Mouse (Mus musculus): ENCODE measurements around the gene Amph. TPM values are rescaled to one million over a fixed set of nuclear protein-coding genes. Genes with fewer than 3 reads are reported as not detected.
A peak's percentile ranks its signal among the peaks of the same experiment; 100 is the strongest.

Gene Amph
- polyA plus RNA-seq, 1 experiment from 2014 or later = 11.5 TPM

DNA sequence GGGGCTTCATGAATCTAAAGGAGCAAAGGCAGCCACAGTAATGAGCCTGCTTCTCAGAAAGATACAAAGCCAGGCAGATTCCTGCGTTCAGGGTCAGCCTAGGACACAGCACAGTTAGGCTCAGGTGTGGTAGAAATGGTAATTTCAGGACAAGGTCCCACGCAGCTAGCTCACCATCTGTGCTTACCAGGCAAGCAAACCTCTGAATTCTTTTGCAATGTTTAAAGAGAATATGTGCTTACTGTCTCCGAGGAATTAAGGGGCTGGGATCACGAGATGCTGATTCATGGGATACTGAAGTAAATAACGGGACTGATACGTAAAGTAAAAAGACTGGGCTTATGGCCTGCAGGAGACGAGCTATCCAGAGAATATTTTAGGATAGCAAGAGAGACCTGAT lies 212.6 kb downstream of the Amph start:
- H3K36me3 ChIP-seq (ENCODE audit: control insufficient read depth, insufficient read depth, low read length) = no peaks in the 10 kb centered on the region
- H3K9ac ChIP-seq (ENCODE audit: low read depth, low read length) = no peak overlapping the region
- 80% methylated on average over 7 of the region's 7 CpGs for WGBS
- H3K4me1 ChIP-seq (replicated peaks; ENCODE audit: control insufficient read depth, insufficient read depth, low read length) = no peaks in the 10 kb centered on the region
- no peak overlapping the region for H3K27ac ChIP-seq (ENCODE audit: low read depth, low read length)
- H3K9me3 ChIP-seq (ENCODE audit: control insufficient read depth, low read length) = no peaks in the 10 kb centered on the region
- H3K27me3 ChIP-seq (ENCODE audit: control insufficient read depth, insufficient read depth, low read length) = no peaks in the 10 kb centered on the region
- DNase-seq (ENCODE audit: low spot score) (no peak), ATAC-seq (ENCODE audit: low FRiP score) (no peak)
- no peak overlapping the region for H3K4me2 ChIP-seq (replicated peaks; ENCODE audit: low read depth, low read length)
- H3K4me3 ChIP-seq (ENCODE audit: low read depth, low read length) = no peak overlapping the region

- Histone ChIP-seq H3K36me3 (ENCODE audit: control insufficient read depth, insufficient read depth, low read length) (no peaks in the 10 kb centered on the region), H3K9ac (ENCODE audit: low read depth, low read length) (no peak overlapping the region), H3K27me3 (ENCODE audit: control insufficient read depth, insufficient read depth, low read length) (no peaks in the 10 kb centered on the region), H3K4me2 (replicated peaks; ENCODE audit: low read depth, low read length) (no peak overlapping the region), H3K4me1 (replicated peaks; ENCODE audit: control insufficient read depth, insufficient read depth, low read length) (no peaks in the 10 kb centered on the region), H3K4me3 (ENCODE audit: low read depth, low read length) (no peak overlapping the region), H3K9me3 (ENCODE audit: control insufficient read depth, low read length) (no peaks in the 10 kb centered on the region), H3K27ac (ENCODE audit: low read depth, low read length) (no peak overlapping the region)
- 76% methylated on average over 7 of the region's 7 CpGs for WGBS
- 0 out of 2 replicates have a peak, but pooled peaks have one; percentile 38 for ATAC-seq (ENCODE audit: low FRiP score)
- DNase-seq (ENCODE audit: low spot score) = no peak
Measured at GRCm38 (mm10) chr13:19161111-19161510, 213.1 kb downstream of the Amph start.

DNA sequence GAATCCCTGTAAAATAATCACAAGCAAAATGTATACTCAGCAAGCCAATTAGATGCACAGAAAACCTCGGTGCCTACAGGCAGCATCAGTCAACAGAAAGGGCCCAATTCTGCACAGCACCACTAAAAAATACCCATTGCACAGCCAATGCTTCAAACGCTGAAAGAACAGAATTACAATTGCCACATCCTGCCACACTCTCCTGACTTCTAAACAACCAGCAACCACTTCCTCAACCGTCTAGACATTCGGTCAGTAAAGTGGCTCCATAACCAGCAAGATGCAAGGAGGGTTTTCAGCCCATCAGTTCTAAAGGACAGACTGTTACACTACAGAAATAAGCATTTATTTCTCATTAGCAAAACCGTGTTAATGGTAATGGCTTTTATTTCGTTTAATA lies 214.1 kb downstream of the Amph start:
- Histone ChIP-seq H3K4me3 (ENCODE audit: low read depth, low read length) (no peak overlapping the region), H3K27ac (ENCODE audit: low read depth, low read length) (no peak overlapping the region), H3K4me1 (replicated peaks; ENCODE audit: control insufficient read depth, insufficient read depth, low read length) (no peaks in the 10 kb centered on the region), H3K4me2 (replicated peaks; ENCODE audit: low read depth, low read length) (no peak overlapping the region), H3K9ac (ENCODE audit: low read depth, low read length) (no peak overlapping the region), H3K27me3 (ENCODE audit: control insufficient read depth, insufficient read depth, low read length) (no peaks in the 10 kb centered on the region), H3K36me3 (ENCODE audit: control insufficient read depth, insufficient read depth, low read length) (no peaks in the 10 kb centered on the region), H3K9me3 (ENCODE audit: control insufficient read depth, low read length) (no peaks in the 10 kb centered on the region)
- DNase-seq (ENCODE audit: low spot score) (no peak), ATAC-seq (ENCODE audit: low FRiP score) (no peak)
- 87% methylated on average over 6 of the region's 6 CpGs for WGBS

DNA sequence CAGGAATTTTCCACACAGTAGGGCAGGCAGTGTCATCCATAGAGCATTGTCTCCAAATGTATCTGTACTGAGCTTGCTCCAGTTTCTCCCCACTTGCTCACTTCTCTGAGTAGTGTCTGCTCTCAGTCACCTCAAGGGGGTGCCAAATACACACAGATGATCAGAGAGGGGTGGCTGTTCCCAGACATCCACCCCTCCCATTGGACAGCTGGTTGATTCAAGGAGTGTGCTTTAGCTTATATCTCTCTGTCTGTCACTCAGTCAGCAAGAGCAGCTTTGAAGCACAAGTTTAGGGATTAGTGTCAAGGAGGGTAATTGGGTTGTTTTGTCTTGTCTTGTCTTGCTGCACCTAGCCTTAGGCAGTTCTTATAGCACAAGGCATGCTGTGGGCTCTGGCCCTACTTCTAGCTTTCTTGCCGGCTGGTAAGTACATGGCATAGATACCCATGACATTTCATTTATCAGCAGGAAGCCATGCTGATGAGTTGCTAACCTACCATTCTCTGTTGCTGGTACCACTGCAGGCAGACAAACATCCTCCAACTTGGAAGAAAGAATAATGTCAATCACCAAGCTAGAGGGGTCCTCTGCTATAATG lies 229.8 kb downstream of the Amph start:
- no peaks in the 10 kb centered on the region for H3K27me3 ChIP-seq (ENCODE audit: control insufficient read depth, insufficient read depth, low read length)
- no peak overlapping the region for H3K27ac ChIP-seq (ENCODE audit: low read depth, low read length)
- no peaks in the 10 kb centered on the region for H3K4me1 ChIP-seq (replicated peaks; ENCODE audit: control insufficient read depth, insufficient read depth, low read length)
- DNase-seq (ENCODE audit: low spot score) = peak; percentile 61
- no peak overlapping the region for H3K9ac ChIP-seq (ENCODE audit: low read depth, low read length)
- peak; percentile 75 for ATAC-seq (ENCODE audit: low FRiP score)
- no peak overlapping the region for H3K4me3 ChIP-seq (ENCODE audit: low read depth, low read length)
- H3K4me2 ChIP-seq (replicated peaks; ENCODE audit: low read depth, low read length) = no peak overlapping the region
- WGBS = 72% methylated on average over 1 of the region's 1 CpGs
- H3K36me3 ChIP-seq (ENCODE audit: control insufficient read depth, insufficient read depth, low read length) = no peaks in the 10 kb centered on the region
- no peaks in the 10 kb centered on the region for H3K9me3 ChIP-seq (ENCODE audit: control insufficient read depth, low read length)

- DNase-seq (ENCODE audit: low spot score) (no peak), ATAC-seq (ENCODE audit: low FRiP score) (no peak)
- Histone ChIP-seq H3K4me3 (ENCODE audit: low read depth, low read length) (no peak overlapping the region), H3K27ac (ENCODE audit: low read depth, low read length) (no peak overlapping the region), H3K9ac (ENCODE audit: low read depth, low read length) (no peak overlapping the region), H3K27me3 (ENCODE audit: control insufficient read depth, insufficient read depth, low read length) (no peaks in the 10 kb centered on the region), H3K4me1 (replicated peaks; ENCODE audit: control insufficient read depth, insufficient read depth, low read length) (no peaks in the 10 kb centered on the region), H3K36me3 (ENCODE audit: control insufficient read depth, insufficient read depth, low read length) (no peaks in the 10 kb centered on the region), H3K9me3 (ENCODE audit: control insufficient read depth, low read length) (no peaks in the 10 kb centered on the region), H3K4me2 (replicated peaks; ENCODE audit: low read depth, low read length) (no peak overlapping the region)
- 92% methylated on average over 5 of the region's 5 CpGs for WGBS
Measured at GRCm38 (mm10) chr13:19178351-19178750, 230.3 kb downstream of the Amph start.

- H3K36me3 ChIP-seq (ENCODE audit: control insufficient read depth, insufficient read depth, low read length) = no peaks in the 10 kb centered on the region
- no peak overlapping the region for H3K27ac ChIP-seq (ENCODE audit: low read depth, low read length)
- no peaks in the 10 kb centered on the region for H3K4me1 ChIP-seq (replicated peaks; ENCODE audit: control insufficient read depth, insufficient read depth, low read length)
- ATAC-seq (ENCODE audit: low FRiP score) = no peak
- DNase-seq (ENCODE audit: low spot score) = no peak
- no peak overlapping the region for H3K4me2 ChIP-seq (replicated peaks; ENCODE audit: low read depth, low read length)
- no peaks in the 10 kb centered on the region for H3K27me3 ChIP-seq (ENCODE audit: control insufficient read depth, insufficient read depth, low read length)
- no peak overlapping the region for H3K9ac ChIP-seq (ENCODE audit: low read depth, low read length)
- no peak overlapping the region for H3K4me3 ChIP-seq (ENCODE audit: low read depth, low read length)
- no peaks in the 10 kb centered on the region for H3K9me3 ChIP-seq (ENCODE audit: control insufficient read depth, low read length)
- 75% methylated on average over 8 of the region's 8 CpGs for WGBS
Measured at GRCm38 (mm10) chr13:19182259-19182658, 234.3 kb downstream of the Amph start.

GRCm38 (mm10) chr13:19190052-19190451 lies 242.0 kb downstream of the Amph start:
- DNase-seq (ENCODE audit: low spot score) (no peak), ATAC-seq (ENCODE audit: low FRiP score) (no peak)
- no peak overlapping the region for H3K27ac ChIP-seq (ENCODE audit: low read depth, low read length)
- H3K4me1 ChIP-seq (replicated peaks; ENCODE audit: control insufficient read depth, insufficient read depth, low read length) = no peaks in the 10 kb centered on the region
- H3K9me3 ChIP-seq (ENCODE audit: control insufficient read depth, low read length) = no peaks in the 10 kb centered on the region
- no peak overlapping the region for H3K4me2 ChIP-seq (replicated peaks; ENCODE audit: low read depth, low read length)
- H3K36me3 ChIP-seq (ENCODE audit: control insufficient read depth, insufficient read depth, low read length) = no peaks in the 10 kb centered on the region
- WGBS = 73% methylated on average over 6 of the region's 6 CpGs
- H3K4me3 ChIP-seq (ENCODE audit: low read depth, low read length) = no peak overlapping the region
- H3K27me3 ChIP-seq (ENCODE audit: control insufficient read depth, insufficient read depth, low read length) = no peaks in the 10 kb centered on the region
- H3K9ac ChIP-seq (ENCODE audit: low read depth, low read length) = no peak overlapping the region

DNA sequence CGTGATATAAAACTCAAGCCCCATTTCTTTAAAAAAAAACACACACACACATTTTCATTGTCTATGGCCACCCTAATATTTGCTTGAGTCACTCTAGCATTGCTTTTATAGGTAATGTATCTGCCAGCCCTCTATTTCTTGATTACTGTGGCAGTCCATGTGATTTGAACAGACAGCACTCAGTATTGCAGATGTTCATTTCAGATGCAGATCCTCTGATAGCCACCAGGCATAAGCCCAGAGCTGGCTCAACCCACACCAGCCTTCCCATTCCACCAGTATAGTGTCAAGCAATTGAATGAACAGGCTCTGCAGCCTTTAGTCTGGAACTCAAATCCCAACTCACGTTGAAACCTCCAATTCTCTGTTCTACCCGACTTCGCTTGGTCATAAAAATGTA lies 246.8 kb downstream of the Amph start:
- H3K27me3 ChIP-seq (ENCODE audit: control insufficient read depth, insufficient read depth, low read length) = no peaks in the 10 kb centered on the region
- H3K4me2 ChIP-seq (replicated peaks; ENCODE audit: low read depth, low read length) = no peak overlapping the region
- H3K27ac ChIP-seq (ENCODE audit: low read depth, low read length) = no peak overlapping the region
- 92% methylated on average over 4 of the region's 4 CpGs for WGBS
- H3K36me3 ChIP-seq (ENCODE audit: control insufficient read depth, insufficient read depth, low read length) = no peaks in the 10 kb centered on the region
- no peak overlapping the region for H3K4me3 ChIP-seq (ENCODE audit: low read depth, low read length)
- DNase-seq (ENCODE audit: low spot score) (no peak), ATAC-seq (ENCODE audit: low FRiP score) (no peak)
- H3K4me1 ChIP-seq (replicated peaks; ENCODE audit: control insufficient read depth, insufficient read depth, low read length) = no peaks in the 10 kb centered on the region
- H3K9ac ChIP-seq (ENCODE audit: low read depth, low read length) = no peak overlapping the region
- no peaks in the 10 kb centered on the region for H3K9me3 ChIP-seq (ENCODE audit: control insufficient read depth, low read length)

- no peak overlapping the region for H3K4me3 ChIP-seq (ENCODE audit: low read depth, low read length)
- H3K4me2 ChIP-seq (replicated peaks; ENCODE audit: low read depth, low read length) = no peak overlapping the region
- H3K27ac ChIP-seq (ENCODE audit: low read depth, low read length) = no peak overlapping the region
- H3K27me3 ChIP-seq (ENCODE audit: control insufficient read depth, insufficient read depth, low read length) = no peaks in the 10 kb centered on the region
- ATAC-seq (ENCODE audit: low FRiP score) (no peak), DNase-seq (ENCODE audit: low spot score) (no peak)
- H3K36me3 ChIP-seq (ENCODE audit: control insufficient read depth, insufficient read depth, low read length) = no peaks in the 10 kb centered on the region
- no peaks in the 10 kb centered on the region for H3K9me3 ChIP-seq (ENCODE audit: control insufficient read depth, low read length)
- no peaks in the 10 kb centered on the region for H3K4me1 ChIP-seq (replicated peaks; ENCODE audit: control insufficient read depth, insufficient read depth, low read length)
- H3K9ac ChIP-seq (ENCODE audit: low read depth, low read length) = no peak overlapping the region
- WGBS = 47% methylated on average over 1 of the region's 1 CpGs
Measured at GRCm38 (mm10) chr13:19195456-19195855, 247.5 kb downstream of the Amph start.

All from hindbrain, embryonic 11.5 days (tissue).